Mouse (Mus musculus): ENCODE data around the gene Skida1.
"Not testable (repeated sequence)": the region's sequence is repeated elsewhere in the genome, so short reads cannot be mapped to it uniquely, and the experiment has no call there.

The Skida1 gene

GRCm38 (mm10) chr2:18048453-18049075, at the start of gene Skida1:
Gene Skida1, minus strand, starts transcription at chr2:18049051.
- in situ Hi-C loops (cut with MboI): loop anchor here (25.0 kb wide), 1 partner anchor 639 kb away; the partner anchor contains the start of genes Bmi1 and Spag6

GRCm38 (mm10) chr2:18095804-18096203, 47.0 kb upstream of the Skida1 start:
- in situ Hi-C loops (cut with MboI): no loop called here

- in situ Hi-C loops (cut with MboI): no loop called here
Observed at GRCm38 (mm10) chr2:18094319-18094718, 45.5 kb upstream of the Skida1 start.

- in situ Hi-C loops (cut with MboI): no loop called here
Observed at GRCm38 (mm10) chr2:18093858-18094257, 45.0 kb upstream of the Skida1 start.

- in situ Hi-C loops (cut with MboI): not testable (repeated sequence)
Observed at GRCm38 (mm10) chr2:18087695-18088094, 38.8 kb upstream of the Skida1 start.

- in situ Hi-C loops (cut with MboI): no loop called here
Observed at GRCm38 (mm10) chr2:18080182-18080860, 31.5 kb upstream of the Skida1 start.

GRCm38 (mm10) chr2:18071947-18072346, 23.1 kb upstream of the Skida1 start:
- in situ Hi-C loops (cut with MboI): no loop called here

GRCm38 (mm10) chr2:18068071-18068796, 19.4 kb upstream of the Skida1 start:
- in situ Hi-C loops (cut with MboI): no loop called here

GRCm38 (mm10) chr2:18066436-18066835, 17.6 kb upstream of the Skida1 start:
- in situ Hi-C loops (cut with MboI): no loop called here

GRCm38 (mm10) chr2:18065708-18066030, 16.8 kb upstream of the Skida1 start:
- in situ Hi-C loops (cut with MboI): no loop called here

GRCm38 (mm10) chr2:18064941-18065707, 16.3 kb upstream of the Skida1 start:
- in situ Hi-C loops (cut with MboI): no loop called here

GRCm38 (mm10) chr2:18064356-18064858, 15.6 kb upstream of the Skida1 start:
- in situ Hi-C loops (cut with MboI): no loop called here

GRCm38 (mm10) chr2:18063763-18064251, 15.0 kb upstream of the Skida1 start:
- in situ Hi-C loops (cut with MboI): no loop called here

GRCm38 (mm10) chr2:18060396-18060795, 11.5 kb upstream of the Skida1 start:
- in situ Hi-C loops (cut with MboI): no loop called here

GRCm38 (mm10) chr2:18059891-18060290, 11.0 kb upstream of the Skida1 start:
- in situ Hi-C loops (cut with MboI): no loop called here

GRCm38 (mm10) chr2:18059063-18059462, 10.2 kb upstream of the Skida1 start:
- in situ Hi-C loops (cut with MboI): no loop called here

GRCm38 (mm10) chr2:18058146-18058708, 9.4 kb upstream of the Skida1 start:
- in situ Hi-C loops (cut with MboI): no loop called here

GRCm38 (mm10) chr2:18057336-18058145, 8.7 kb upstream of the Skida1 start:
- in situ Hi-C loops (cut with MboI): no loop called here

GRCm38 (mm10) chr2:18056786-18057255, 8.0 kb upstream of the Skida1 start:
- in situ Hi-C loops (cut with MboI): no loop called here
